Mouse (Mus musculus) left cerebral cortex, adult 2 months (tissue): ENCODE data around the gene Spata13. TPM values are rescaled to one million over a fixed set of nuclear protein-coding genes. Genes with fewer than 3 reads are reported as not detected.

Experiments
- DNase-seq, 2 experiments: peaks; one replicate each; pipeline ENCODE4 v3.0.0; 2021 to 2022; ENCODE audit warnings: low spot score in 2 of 2, mixed read lengths in 1 of 2; ENCODE audit errors: extremely low spot score in 1 of 2
- H3K27ac ChIP-seq: fragments of 200-600 bp; 2 replicates; pipeline ENCODE4 v1.8.1; 2022
- H3K4me3 ChIP-seq: fragments of 200-600 bp; 2 replicates; pipeline ENCODE4 v1.8.1; 2022
- CTCF ChIP-seq: fragments of 200-600 bp; IDR thresholded peaks from 2 replicates; pipeline ENCODE4 v1.8.1; 2022; ENCODE audit warnings: antibody characterized with exemption, mild to moderate bottlenecking, moderate library complexity
- intact Hi-C: fragments of 180-260 bp; cut with DNase I; formaldehyde crosslinking; loops from one replicate; pipeline ENCODE4 v1.15.1; 2025
- total RNA-seq, 2 experiments: library from RNA; stranded (reverse); gene quantifications; 2 replicates each; pipeline ENCODE4 v1.2.3; 2021

Spata13 gene
- total RNA-seq, 2 experiments from 2014 or later = 15.4 to 23.7 TPM

- intact Hi-C loops = no loop called here
- no peak for TF ChIP-seq CTCF
- no peak for DNase-seq
- H3K4me3 ChIP-seq = no peak overlapping the region
- no peak overlapping the region for H3K27ac ChIP-seq
Measured at GRCm38 (mm10) chr14:60643098-60643870, 9.5 kb downstream of the Spata13 start.

DNA sequence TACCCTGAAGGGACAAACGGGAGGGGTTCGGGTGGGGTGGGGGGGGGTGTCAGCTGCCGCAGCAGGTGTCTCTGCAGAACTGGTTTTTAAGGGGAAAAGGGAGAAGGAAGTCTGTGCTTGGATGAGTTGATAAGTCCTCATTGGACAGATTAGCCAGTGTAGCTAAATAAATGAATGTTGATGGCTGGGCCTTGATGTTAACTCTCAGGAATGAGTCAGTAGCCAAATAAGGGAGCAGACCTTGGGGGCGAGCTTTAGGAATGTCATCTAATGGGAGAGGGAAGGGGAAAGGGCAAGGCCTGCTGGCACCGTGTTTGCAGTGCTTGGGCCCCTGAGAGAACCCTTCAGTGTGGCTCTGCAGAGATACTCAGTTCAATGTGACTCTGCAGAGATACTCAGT lies 12.6 kb downstream of the Spata13 start:
- no peak overlapping the region for H3K4me3 ChIP-seq
- TF ChIP-seq CTCF = no peak

DNA sequence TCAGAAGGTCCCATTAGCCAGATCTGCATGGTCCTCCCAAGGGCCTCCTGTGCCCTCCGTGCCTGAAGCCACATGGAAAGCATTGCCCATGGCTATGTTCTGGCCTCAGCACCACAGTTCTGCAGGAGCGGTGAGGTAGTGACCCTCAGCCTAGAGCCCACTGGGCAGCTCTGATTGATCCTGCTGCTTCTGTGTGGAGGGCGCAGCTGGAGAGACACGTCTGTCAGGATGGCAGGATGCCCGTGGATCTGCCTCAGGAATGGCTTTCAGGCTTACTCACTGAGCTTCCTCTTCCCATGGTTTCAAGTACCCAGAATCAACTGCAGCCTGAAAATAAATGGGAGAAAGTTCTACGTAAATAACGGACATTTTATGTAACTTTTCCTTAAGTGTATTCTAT lies 14.1 kb downstream of the Spata13 start:
- no peak overlapping the region for H3K27ac ChIP-seq
- DNase-seq = no peak
- intact Hi-C loops = no loop called here
- TF ChIP-seq CTCF = no peak
- H3K4me3 ChIP-seq = no peak overlapping the region

More for the DNA sequence above, 12.6 kb downstream of the Spata13 start:
- no peak overlapping the region for H3K27ac ChIP-seq
- no peak for DNase-seq
- intact Hi-C loops = no loop called here

- no peak overlapping the region for H3K4me3 ChIP-seq
- no peak overlapping the region for H3K27ac ChIP-seq
- DNase-seq = no peak
- intact Hi-C loops = no loop called here
- no peak for TF ChIP-seq CTCF
Measured at GRCm38 (mm10) chr14:60648956-60649355, 15.2 kb downstream of the Spata13 start.

- Histone ChIP-seq H3K27ac (no peak overlapping the region), H3K4me3 (no peak overlapping the region)
- DNase-seq = no peak
- intact Hi-C loops = no loop called here
- no peak for TF ChIP-seq CTCF
Measured at GRCm38 (mm10) chr14:60653184-60653583, 19.4 kb downstream of the Spata13 start.

GRCm38 (mm10) chr14:60653977-60654376 lies 20.2 kb downstream of the Spata13 start:
- Histone ChIP-seq H3K27ac (no peak overlapping the region), H3K4me3 (no peak overlapping the region)
- no peak for DNase-seq
- intact Hi-C loops = no loop called here
- TF ChIP-seq CTCF = no peak

DNA sequence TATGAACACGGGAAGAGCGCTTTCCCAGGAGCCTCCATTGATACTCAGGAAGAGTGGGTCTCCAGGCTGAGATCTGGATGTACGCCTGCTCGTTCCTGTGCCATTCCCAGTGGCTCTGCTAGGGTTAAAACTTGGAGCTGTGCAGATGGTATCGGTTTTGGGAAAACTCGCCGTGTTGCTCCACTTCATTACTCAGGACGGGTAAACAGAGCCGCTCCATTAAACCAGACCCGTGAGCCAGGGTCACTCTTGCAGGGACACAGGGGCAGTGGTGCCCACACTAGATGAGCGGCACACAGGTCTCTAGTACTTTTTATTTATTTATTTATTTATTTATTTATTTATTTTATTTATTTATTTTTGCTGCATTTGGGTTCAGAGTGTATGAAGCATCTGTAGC lies 20.9 kb downstream of the Spata13 start:
- no peak overlapping the region for H3K27ac ChIP-seq
- intact Hi-C loops = no loop called here
- no peak for TF ChIP-seq CTCF
- no peak for DNase-seq
- H3K4me3 ChIP-seq = no peak overlapping the region

GRCm38 (mm10) chr14:60655941-60656700 lies 22.3 kb downstream of the Spata13 start:
- intact Hi-C loops = loop anchor here (2.0 kb wide), 1 partner anchor 101 kb away; no protein-coding TSS in a partner anchor
- H3K4me3 ChIP-seq = no peak overlapping the region

GRCm38 (mm10) chr14:60656701-60657085 lies 22.9 kb downstream of the Spata13 start:
- intact Hi-C loops = loop anchor here (2.0 kb wide), 1 partner anchor 102 kb away; no protein-coding TSS in a partner anchor
- no peak for TF ChIP-seq CTCF
- DNase-seq = no peak
- no peak overlapping the region for H3K27ac ChIP-seq
- no peak overlapping the region for H3K4me3 ChIP-seq

More at GRCm38 (mm10) chr14:60655941-60656700, 22.3 kb downstream of the Spata13 start:
- no peak for TF ChIP-seq CTCF
- no peak overlapping the region for H3K27ac ChIP-seq
- peak; percentile 62 to 72 for DNase-seq

- H3K4me3 ChIP-seq = no peak overlapping the region
- TF ChIP-seq CTCF = no peak
- intact Hi-C loops = loop anchor here (2.0 kb wide), 1 partner anchor 103 kb away; no protein-coding TSS in a partner anchor
- H3K27ac ChIP-seq = no peak overlapping the region
- DNase-seq = no peak
Measured at GRCm38 (mm10) chr14:60657891-60658290, 24.1 kb downstream of the Spata13 start.

- peak; percentile 71 to 78 for DNase-seq
Measured at GRCm38 (mm10) chr14:60659498-60659897, 25.7 kb downstream of the Spata13 start.

GRCm38 (mm10) chr14:60660591-60660990 lies 26.8 kb downstream of the Spata13 start:
- Histone ChIP-seq H3K27ac (no peak overlapping the region), H3K4me3 (no peak overlapping the region)
- DNase-seq = no peak
- intact Hi-C loops = no loop called here
- no peak for TF ChIP-seq CTCF

More at GRCm38 (mm10) chr14:60659498-60659897, 25.7 kb downstream of the Spata13 start:
- intact Hi-C loops = no loop called here
- no peak overlapping the region for H3K27ac ChIP-seq
- no peak for TF ChIP-seq CTCF
- no peak overlapping the region for H3K4me3 ChIP-seq
